Mouse (Mus musculus): ENCODE measurements around the gene 1600002K03Rik. TPM values are rescaled to one million over a fixed set of nuclear protein-coding genes. Genes with fewer than 3 reads are reported as not detected.

Gene 1600002K03Rik
- polyA plus RNA-seq, 1 experiment from 2014 or later, result 9.7 TPM

DNA sequence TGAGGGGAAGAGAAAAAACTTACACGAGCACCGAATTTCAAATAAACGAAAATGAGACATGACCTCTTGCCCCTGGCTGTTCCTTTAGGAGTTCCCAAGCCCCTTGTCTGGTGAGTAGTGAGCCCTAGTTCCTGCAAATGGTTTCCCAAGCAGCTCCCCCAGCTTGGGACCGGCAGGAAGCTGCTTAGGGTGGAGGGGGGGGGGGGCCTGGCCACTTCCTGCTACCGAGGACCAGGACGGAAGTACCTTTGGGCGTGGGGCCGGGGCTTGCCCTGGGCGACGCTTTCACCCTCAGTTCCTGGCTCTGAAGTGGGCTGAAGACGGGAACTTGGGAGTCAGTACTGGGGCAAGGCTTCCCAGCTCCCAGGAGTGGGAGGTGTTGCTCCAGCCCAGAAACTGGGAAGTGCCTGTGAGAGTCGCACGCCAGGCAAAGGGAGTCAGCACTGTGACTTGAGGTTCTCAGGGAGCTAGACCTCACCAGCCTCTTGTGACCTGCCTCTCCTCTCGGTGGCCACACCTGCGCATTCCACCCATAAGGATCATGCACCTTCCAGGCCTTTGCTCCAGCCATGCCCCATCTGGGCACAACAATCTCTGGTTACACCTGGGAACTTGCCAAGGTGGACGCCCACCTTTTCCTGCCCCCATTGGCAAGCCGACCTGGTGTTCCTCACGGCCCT, 14.3 kb upstream of the 1600002K03Rik start:
- H3K4me3 ChIP-seq, result peak overlapping the region; percentile 45
- H3K9ac ChIP-seq, result peak overlapping the region; percentile 31; the same call in 1 of the 2 replicates
- peak overlapping the region; percentile 88 for H3K27ac ChIP-seq
- H3K4me1 ChIP-seq, result peaks cover 91% of the 10 kb centered on the region
- no peak for ATAC-seq (ENCODE audit: low FRiP score, low read depth)
- H3K36me3 ChIP-seq, result peaks cover 42% of the 10 kb centered on the region
- peak overlapping the region; percentile 75 for H3K4me2 ChIP-seq (replicated peaks)
- 7% methylated on average over 18 of the region's 18 CpGs for WGBS
- H3K9me3 ChIP-seq, result no peaks in the 10 kb centered on the region
- no peaks in the 10 kb centered on the region for H3K27me3 ChIP-seq

DNA sequence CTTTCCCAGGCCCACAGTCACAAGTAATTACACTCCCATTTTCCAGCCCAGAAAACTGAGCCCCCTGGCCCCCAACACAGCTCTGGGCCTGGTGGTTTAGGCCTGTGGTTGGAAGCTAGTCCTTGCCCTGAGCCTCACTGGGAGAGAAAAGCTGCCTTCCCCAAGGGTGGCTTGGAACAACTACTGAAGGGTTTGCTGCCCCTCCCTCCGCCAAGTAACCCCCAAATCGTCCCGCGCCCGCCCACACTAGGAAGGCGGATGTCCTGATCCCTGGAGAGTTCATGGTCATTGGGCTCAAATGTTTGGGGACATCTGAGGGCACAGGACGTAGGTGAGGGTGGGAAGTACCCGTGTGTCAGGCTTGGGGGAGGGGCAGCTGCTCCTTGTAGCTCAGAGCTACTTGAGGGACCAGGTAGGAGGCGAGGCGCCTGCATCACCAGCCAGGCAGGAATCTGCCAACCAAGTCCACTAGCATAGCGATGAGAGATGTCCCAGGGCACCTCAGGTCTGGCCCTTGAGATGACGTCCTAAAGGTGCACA, 13.7 kb upstream of the 1600002K03Rik start:
- no peaks in the 10 kb centered on the region for H3K27me3 ChIP-seq
- peak overlapping the region; percentile 45 for H3K4me3 ChIP-seq
- peaks cover 90% of the 10 kb centered on the region for H3K4me1 ChIP-seq
- peak overlapping the region; percentile 88 for H3K27ac ChIP-seq
- ATAC-seq (ENCODE audit: low FRiP score, low read depth), result no peak; the same call in 1 of the 2 replicates
- peak overlapping the region; percentile 31; the same call in 1 of the 2 replicates for H3K9ac ChIP-seq
- H3K9me3 ChIP-seq, result no peaks in the 10 kb centered on the region
- H3K36me3 ChIP-seq, result peaks cover 36% of the 10 kb centered on the region
- WGBS, result 9% methylated on average over 12 of the region's 12 CpGs
- peak overlapping the region; percentile 75 for H3K4me2 ChIP-seq (replicated peaks)

DNA sequence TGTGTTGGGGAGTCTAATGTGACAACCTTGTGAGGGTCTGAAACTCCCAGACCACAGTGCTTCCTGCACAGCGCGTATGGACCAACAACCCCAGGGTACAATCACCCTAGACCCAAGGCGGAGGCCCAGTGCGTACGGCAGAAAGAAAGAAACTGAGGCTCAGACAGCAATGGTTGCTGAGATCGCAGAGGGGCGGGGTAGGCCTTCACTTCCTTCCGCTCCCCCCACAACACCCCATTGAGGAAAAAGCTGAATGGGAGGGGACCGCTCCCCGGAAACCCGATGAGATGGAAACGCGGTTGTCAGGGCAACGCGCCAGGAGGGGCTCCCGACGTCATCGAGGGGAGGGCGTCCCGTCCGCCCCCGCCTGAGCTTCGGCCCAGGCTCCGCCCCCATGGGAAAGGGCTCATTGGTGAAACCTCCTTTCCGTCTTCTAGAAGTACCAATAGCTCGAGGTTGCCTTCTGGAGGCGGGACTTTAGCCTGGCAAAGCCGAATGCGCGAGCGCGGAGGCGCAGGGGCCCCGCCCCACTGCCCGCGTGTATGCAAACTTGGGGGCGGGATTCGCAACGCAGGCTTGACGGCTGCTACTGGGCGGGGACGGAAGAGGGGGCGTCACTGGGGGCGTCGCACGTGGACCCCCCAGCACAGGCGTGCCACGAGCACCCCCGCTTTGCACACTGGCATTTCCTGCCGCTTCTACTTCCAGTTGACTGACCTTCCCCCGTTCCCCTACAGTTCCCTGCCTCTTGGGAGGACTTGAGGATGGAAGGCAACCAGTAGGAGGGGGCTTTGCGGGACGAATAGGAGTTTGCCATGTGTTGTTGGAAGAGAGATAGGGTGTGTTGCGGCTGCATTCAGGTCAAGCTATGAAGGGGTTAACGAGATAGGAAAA, 12.9 kb upstream of the 1600002K03Rik start:
- peak; percentile 77 for ATAC-seq (ENCODE audit: low FRiP score, low read depth)
- Histone ChIP-seq H3K36me3 (peaks cover 29% of the 10 kb centered on the region), H3K4me1 (peaks cover 90% of the 10 kb centered on the region), H3K4me3 (peak overlapping the region; percentile 45), H3K9ac (peak overlapping the region; percentile 31), H3K4me2 (replicated peaks) (peak overlapping the region; percentile 75), H3K27ac (peak overlapping the region; percentile 94), H3K27me3 (no peaks in the 10 kb centered on the region), H3K9me3 (no peaks in the 10 kb centered on the region)
- under 1% methylated on average over 55 of the region's 55 CpGs for WGBS

DNA sequence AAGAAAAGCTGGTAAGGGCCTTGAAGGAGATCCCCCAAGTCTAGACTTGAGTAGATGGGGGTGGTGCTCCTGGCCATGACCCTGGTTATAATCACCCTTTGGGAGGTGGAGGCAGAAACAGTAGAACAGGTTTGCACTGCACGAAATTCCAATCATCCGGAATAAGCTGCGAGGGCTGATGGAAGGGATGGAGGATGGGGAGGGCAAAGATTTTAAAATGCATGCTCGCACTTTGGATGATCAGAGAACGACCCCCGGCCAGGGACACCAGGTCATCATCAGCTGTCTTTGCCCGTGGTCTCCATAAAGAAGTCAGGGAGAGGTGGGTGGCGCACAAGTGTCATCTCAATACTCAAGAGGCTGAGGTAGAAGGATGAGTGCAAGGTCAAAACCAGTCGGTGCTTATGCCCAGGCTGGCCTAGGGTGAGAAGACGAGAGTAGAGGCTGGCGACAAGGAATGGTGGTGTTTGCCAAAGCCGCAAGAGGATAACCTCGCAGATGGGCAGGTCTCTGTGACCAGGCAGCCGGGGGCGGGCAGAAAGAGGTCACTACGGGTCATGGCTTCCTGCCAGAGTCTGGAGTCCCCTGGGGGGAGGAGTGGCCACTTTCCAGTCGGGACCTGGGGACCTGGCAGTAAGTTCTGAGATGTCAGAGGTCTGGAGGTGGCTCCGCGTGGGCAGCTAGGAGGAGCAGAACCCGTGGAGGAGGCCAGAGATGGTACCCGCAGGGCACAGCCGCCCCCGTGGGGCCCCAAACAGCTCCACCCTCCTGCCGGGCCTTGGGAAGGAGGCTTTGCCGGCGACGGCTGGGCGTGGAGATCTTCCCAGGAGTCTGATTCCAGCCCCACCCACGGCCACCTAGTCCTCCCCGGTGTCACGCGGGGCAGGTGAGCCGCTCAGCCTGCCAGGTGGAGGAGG, 12.0 kb upstream of the 1600002K03Rik start:
- peaks cover 20% of the 10 kb centered on the region for H3K36me3 ChIP-seq
- H3K9ac ChIP-seq, result peak overlapping the region; percentile 62
- H3K9me3 ChIP-seq, result no peaks in the 10 kb centered on the region
- no peaks in the 10 kb centered on the region for H3K27me3 ChIP-seq
- H3K4me2 ChIP-seq (replicated peaks), result peak overlapping the region; percentile 75
- no peak for ATAC-seq (ENCODE audit: low FRiP score, low read depth)
- peak overlapping the region; percentile 45 for H3K4me3 ChIP-seq
- H3K27ac ChIP-seq, result peak overlapping the region; percentile 94
- 2% methylated on average over 33 of the region's 33 CpGs for WGBS
- H3K4me1 ChIP-seq, result peaks cover 88% of the 10 kb centered on the region

DNA sequence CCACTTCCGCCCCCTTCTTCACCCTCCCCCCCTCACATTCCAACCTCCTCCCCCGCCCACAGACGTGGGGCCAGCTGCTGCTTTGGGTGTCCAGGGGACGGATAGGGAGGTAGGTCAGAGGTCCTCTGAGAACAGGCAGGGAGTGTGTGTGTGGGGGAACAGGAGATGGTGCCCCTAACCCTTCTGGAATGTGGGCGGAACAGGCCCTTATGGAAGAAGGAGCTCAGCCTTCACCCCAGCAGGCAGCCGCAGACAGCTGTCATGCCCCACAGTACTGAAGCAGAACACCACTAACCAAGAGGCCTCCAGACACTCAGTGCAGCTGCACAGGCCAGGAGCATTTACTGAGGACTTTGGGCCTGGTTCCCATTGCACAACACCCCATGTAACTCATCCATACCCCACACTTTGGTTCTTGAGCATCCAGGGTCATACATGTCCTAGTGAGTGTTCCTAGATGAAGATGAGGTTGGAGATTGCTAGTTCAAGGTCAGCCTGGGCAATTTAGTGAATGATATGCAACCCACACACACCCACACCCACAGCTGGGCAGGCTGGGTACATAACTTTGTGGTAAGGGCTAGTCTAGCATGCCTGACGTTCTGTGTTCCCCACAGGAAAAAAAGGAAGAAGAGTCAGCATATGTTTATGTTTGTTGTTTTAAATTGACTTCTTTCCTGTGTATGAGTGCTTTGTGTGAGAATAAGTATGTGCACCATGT, 11.1 kb upstream of the 1600002K03Rik start:
- ATAC-seq (ENCODE audit: low FRiP score, low read depth), result peak; percentile 12
- H3K9ac ChIP-seq, result peak overlapping the region; percentile 62; the same call in 1 of the 2 replicates
- no peaks in the 10 kb centered on the region for H3K27me3 ChIP-seq
- no peaks in the 10 kb centered on the region for H3K9me3 ChIP-seq
- H3K27ac ChIP-seq, result peak overlapping the region; percentile 94
- H3K36me3 ChIP-seq, result peaks cover 10% of the 10 kb centered on the region
- 12% methylated on average over 7 of the region's 7 CpGs for WGBS
- peak overlapping the region; percentile 75 for H3K4me2 ChIP-seq (replicated peaks)
- H3K4me1 ChIP-seq, result peaks cover 85% of the 10 kb centered on the region
- H3K4me3 ChIP-seq, result peak overlapping the region; percentile 45

DNA sequence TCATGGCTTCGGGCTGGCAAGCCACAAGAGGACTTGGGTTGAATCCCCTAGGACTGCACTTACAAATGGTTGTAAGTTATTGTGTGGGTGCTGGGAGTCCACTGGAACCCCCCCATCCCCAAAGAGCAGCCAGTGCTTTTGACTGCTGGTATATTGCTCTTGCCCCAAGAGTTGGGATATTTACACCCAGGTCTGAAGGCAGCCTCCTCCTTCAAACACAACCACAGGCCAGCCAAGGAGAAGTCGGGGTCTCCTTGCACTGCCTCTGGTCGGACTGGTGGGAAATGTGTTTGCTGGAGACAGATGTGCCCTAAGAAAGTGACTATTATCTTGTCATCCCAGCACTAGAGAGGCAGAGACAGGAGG, 10.5 kb upstream of the 1600002K03Rik start:
- peak overlapping the region; percentile 1; the same call in 1 of the 2 replicates for H3K4me2 ChIP-seq (replicated peaks)
- H3K27ac ChIP-seq, result peak overlapping the region; percentile 94; the same call in 1 of the 2 replicates
- H3K9ac ChIP-seq, result no peak overlapping the region
- no peaks in the 10 kb centered on the region for H3K27me3 ChIP-seq
- H3K4me3 ChIP-seq, result no peak overlapping the region
- ATAC-seq (ENCODE audit: low FRiP score, low read depth), result no peak
- peaks cover 5% of the 10 kb centered on the region for H3K36me3 ChIP-seq
- peaks cover 85% of the 10 kb centered on the region for H3K4me1 ChIP-seq
- H3K9me3 ChIP-seq, result no peaks in the 10 kb centered on the region
- 78% methylated on average over 3 of the region's 3 CpGs for WGBS

DNA sequence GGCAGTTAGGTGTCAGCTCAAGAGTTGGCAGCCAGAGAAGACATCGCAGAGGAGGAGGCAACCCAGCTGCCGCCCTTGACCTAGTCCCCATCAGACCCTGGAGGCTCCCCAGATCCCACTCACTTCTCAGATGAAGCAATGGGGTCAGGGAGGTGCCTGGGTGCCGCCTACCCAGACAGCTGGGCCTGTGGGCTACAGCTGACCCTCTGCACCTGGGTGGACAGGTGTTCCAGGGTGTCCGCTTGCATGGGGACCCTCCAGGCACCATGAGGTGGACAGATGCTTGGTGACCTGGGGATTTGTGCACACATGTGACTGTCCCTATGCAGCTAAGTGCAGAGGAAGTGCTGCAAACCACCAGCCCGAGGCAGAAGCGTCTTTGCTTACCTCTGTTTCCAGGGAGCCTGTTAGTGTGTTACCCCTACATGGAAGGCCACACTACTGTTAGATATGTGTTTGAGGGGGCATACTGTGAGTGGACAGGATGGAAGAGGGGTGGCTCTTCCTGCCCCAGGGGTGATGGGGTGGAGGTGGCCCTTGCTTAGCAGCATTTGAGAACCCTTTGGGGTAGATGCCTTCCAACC, 9.9 kb upstream of the 1600002K03Rik start:
- no peaks in the 10 kb centered on the region for H3K27me3 ChIP-seq
- H3K36me3 ChIP-seq, result no peaks in the 10 kb centered on the region
- no peak overlapping the region for H3K4me3 ChIP-seq
- WGBS, result 66% methylated on average over 6 of the region's 6 CpGs
- no peak overlapping the region for H3K9ac ChIP-seq
- H3K9me3 ChIP-seq, result no peaks in the 10 kb centered on the region
- no peak overlapping the region for H3K27ac ChIP-seq
- H3K4me1 ChIP-seq, result peaks cover 79% of the 10 kb centered on the region
- peak overlapping the region; percentile 1; the same call in 1 of the 2 replicates for H3K4me2 ChIP-seq (replicated peaks)
- ATAC-seq (ENCODE audit: low FRiP score, low read depth), result no peak

DNA sequence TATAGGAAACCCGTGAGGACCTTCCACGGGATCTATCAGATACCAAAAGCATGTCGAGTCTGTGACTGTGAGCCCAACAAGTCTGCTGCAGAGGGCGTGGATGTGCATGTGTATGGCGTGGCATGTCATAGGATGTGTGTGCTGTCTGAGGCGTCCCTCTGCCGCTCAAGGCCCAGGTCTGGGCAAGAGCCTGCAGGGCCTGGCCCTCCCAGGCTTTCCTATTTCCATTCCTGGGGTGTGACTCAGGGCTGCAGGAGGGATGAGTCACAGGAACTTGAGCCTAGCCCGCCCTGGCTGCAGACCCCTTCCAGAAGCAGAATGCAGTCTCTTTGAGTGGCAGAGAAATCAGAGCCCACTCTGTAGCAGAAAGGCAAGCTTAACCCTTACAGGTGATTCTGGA, 9.0 kb upstream of the 1600002K03Rik start:
- ATAC-seq (ENCODE audit: low FRiP score, low read depth), result no peak
- Histone ChIP-seq H3K4me2 (replicated peaks) (peak overlapping the region; percentile 92), H3K27me3 (no peaks in the 10 kb centered on the region), H3K4me1 (peaks cover 73% of the 10 kb centered on the region), H3K9me3 (no peaks in the 10 kb centered on the region), H3K9ac (no peak overlapping the region), H3K36me3 (no peaks in the 10 kb centered on the region), H3K4me3 (no peak overlapping the region), H3K27ac (no peak overlapping the region)
- WGBS, result 71% methylated on average over 8 of the region's 8 CpGs

DNA sequence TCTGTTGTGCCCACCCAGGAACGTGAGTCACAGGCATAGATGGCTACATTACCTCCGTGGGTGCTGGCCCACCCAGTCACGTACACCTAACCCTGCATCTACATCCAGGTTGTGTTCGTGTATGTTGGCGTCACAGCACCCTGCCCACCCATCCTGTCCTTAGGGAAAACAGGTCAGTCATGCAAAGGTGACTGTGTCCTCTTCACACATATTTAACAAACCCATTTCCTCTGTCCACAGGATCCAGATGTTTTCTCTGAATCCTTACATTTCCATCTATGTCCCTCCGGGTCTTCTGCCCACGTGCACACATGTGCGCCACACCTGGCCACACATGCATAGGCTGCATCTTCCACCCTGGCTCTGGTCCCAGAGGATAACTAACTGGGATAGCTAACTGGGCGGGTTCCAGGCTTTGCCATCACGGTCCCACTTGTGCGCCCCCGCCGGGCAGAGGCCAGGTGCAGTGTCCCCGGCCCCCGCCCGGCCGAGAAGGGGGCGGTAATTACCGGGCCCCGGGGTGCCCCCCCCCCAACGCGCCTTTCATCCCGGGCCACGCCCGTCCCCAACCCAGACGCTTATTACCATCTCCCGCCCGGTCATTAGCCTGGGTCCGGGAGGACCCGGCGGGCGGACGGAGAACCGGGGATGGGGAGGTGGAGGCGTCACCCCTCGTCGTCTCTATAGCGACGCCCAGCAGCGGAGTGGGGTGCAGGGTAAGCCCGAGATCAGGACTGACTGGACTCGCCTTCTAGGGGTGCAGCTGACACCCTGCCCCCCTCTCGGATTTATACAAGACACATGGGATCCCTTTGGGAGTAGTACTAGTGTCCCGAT, 8.4 kb upstream of the 1600002K03Rik start:
- peak; percentile 0; the same call in 1 of the 2 replicates for ATAC-seq (ENCODE audit: low FRiP score, low read depth)
- H3K4me1 ChIP-seq, result peaks cover 73% of the 10 kb centered on the region

DNA sequence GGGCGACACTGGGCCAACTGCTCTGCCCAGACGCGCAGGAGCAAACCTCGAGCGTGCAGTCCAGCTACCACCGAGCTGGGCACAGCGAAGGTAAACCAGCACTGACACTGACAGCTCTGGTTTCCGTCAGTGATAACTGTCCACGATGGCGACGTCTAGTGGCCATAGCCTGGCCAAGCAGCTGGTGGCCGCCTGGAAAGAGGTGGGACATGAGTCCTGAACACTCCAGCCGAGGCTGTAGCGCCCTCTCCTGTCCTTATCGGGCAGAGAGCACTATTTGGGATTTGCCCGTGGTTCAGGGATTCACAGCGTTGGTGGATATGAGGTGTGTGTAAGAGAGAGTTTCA, 7.8 kb upstream of the 1600002K03Rik start:
- Histone ChIP-seq H3K4me2 (replicated peaks) (peak overlapping the region; percentile 92), H3K9ac (peak overlapping the region; percentile 63), H3K27me3 (no peaks in the 10 kb centered on the region), H3K4me1 (peaks cover 73% of the 10 kb centered on the region), H3K9me3 (no peaks in the 10 kb centered on the region), H3K4me3 (peak overlapping the region; percentile 44), H3K36me3 (peaks cover 8% of the 10 kb centered on the region), H3K27ac (0 out of 2 replicates have a peak overlapping the region, but pooled peaks have one; percentile 22)
- WGBS, result under 1% methylated on average over 17 of the region's 17 CpGs
- ATAC-seq (ENCODE audit: low FRiP score, low read depth), result peak; percentile 37

More for the DNA sequence above, 8.4 kb upstream of the 1600002K03Rik start:
- Histone ChIP-seq H3K4me2 (replicated peaks) (peak overlapping the region; percentile 92), H3K9ac (peak overlapping the region; percentile 63), H3K4me3 (peak overlapping the region; percentile 44), H3K27me3 (no peaks in the 10 kb centered on the region), H3K36me3 (peaks cover 2% of the 10 kb centered on the region; the same call in 1 of the 2 replicates), H3K9me3 (no peaks in the 10 kb centered on the region), H3K27ac (no peak overlapping the region)
- 7% methylated on average over 44 of the region's 44 CpGs for WGBS

Measured in limb, embryonic 13.5 days (tissue).